Mouse (Mus musculus): ENCODE data around the gene Ly9. TPM values are rescaled to one million over a fixed set of nuclear protein-coding genes. Genes with fewer than 3 reads are reported as not detected.

Gene Ly9
- total and polyA plus RNA-seq, 2 experiments from 2014 or later = 0.10 TPM; not detected in 1

DNA sequence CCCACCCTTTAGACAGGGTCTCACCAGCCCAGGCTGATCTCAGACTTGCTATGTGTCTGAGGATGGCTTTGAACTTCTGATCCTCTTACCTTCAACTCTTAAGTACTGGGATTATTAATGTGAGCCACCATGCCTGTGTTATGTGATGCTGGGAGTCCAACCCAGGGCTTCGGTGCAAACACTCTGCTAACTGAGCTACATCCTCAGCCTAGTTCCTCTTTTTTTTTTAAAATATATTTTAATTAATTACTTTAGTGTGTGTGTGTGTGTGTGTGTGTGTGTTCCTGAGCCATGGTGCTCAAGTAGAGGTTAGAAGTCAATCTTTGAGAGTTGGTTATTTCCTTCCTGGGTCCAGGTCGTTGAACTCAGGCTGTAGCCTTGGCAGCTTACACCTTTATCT, 44.2 kb downstream of the Ly9 start:
- DNase-seq (no peak), ATAC-seq (no peak)
- H3K27ac ChIP-seq (ENCODE audit: low read depth, low read length) = no peak overlapping the region
- 84% methylated on average over 2 of the region's 2 CpGs for WGBS
- no peak overlapping the region for H3K4me2 ChIP-seq (ENCODE audit: low read depth)
- TF ChIP-seq CTCF (IDR thresholded peaks at IDR 0.05; ENCODE audit: low read depth) = no peak
- H3K9ac ChIP-seq = no peak overlapping the region
- H3K4me3 ChIP-seq (ENCODE audit: low read depth, low read length) = no peak overlapping the region
- no peaks in the 10 kb centered on the region for H3K36me3 ChIP-seq (ENCODE audit: insufficient read depth)
- H3K27me3 ChIP-seq (ENCODE audit: insufficient read depth, low read length) = no peaks in the 10 kb centered on the region
- H3K9me3 ChIP-seq (ENCODE audit: low read length) = no peaks in the 10 kb centered on the region
- H3K4me1 ChIP-seq (ENCODE audit: insufficient read depth) = no peaks in the 10 kb centered on the region

GRCm38 (mm10) chr1:171561639-171562225, 45.5 kb downstream of the Ly9 start:
- Histone ChIP-seq H3K4me3 (ENCODE audit: low read depth, low read length) (no peak overlapping the region), H3K27ac (ENCODE audit: low read depth, low read length) (no peak overlapping the region), H3K36me3 (ENCODE audit: insufficient read depth) (no peaks in the 10 kb centered on the region), H3K9ac (no peak overlapping the region), H3K4me1 (ENCODE audit: insufficient read depth) (no peaks in the 10 kb centered on the region), H3K27me3 (ENCODE audit: insufficient read depth, low read length) (no peaks in the 10 kb centered on the region), H3K9me3 (ENCODE audit: low read length) (no peaks in the 10 kb centered on the region), H3K4me2 (ENCODE audit: low read depth) (no peak overlapping the region)
- no peak for TF ChIP-seq CTCF (IDR thresholded peaks at IDR 0.05; ENCODE audit: low read depth)
- 72% methylated on average over 8 of the region's 11 CpGs for WGBS
- DNase-seq (no peak), ATAC-seq (no peak)

DNA sequence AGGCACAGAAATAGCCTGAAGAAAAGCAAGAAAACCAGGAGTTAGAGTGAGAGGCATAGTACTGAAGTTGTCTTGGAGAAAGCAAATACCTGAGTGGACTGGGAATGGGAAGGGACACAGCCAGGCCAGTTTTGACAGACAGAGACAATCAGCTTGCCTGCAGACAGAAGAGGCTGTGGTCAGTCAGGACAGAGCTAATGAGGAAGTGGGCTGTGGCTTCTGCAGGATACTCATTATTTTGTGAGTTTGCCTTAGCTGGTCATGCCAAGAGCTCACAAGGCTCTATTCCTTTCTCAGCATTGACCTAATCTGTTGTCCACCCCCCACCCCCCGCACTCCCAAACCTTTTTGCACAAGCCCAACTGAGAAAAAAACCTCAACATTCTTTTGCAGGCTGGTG, 46.0 kb downstream of the Ly9 start:
- no peaks in the 10 kb centered on the region for H3K4me1 ChIP-seq (ENCODE audit: insufficient read depth)
- H3K4me3 ChIP-seq (ENCODE audit: low read depth, low read length) = no peak overlapping the region
- 86% methylated on average over 1 of the region's 1 CpGs for WGBS
- no peak for TF ChIP-seq CTCF (IDR thresholded peaks at IDR 0.05; ENCODE audit: low read depth)
- no peaks in the 10 kb centered on the region for H3K27me3 ChIP-seq (ENCODE audit: insufficient read depth, low read length)
- no peak overlapping the region for H3K27ac ChIP-seq (ENCODE audit: low read depth, low read length)
- no peaks in the 10 kb centered on the region for H3K36me3 ChIP-seq (ENCODE audit: insufficient read depth)
- H3K4me2 ChIP-seq (ENCODE audit: low read depth) = no peak overlapping the region
- no peak overlapping the region for H3K9ac ChIP-seq
- no peak for ATAC-seq
- H3K9me3 ChIP-seq (ENCODE audit: low read length) = no peaks in the 10 kb centered on the region
- DNase-seq = no peak

- ATAC-seq = no peak
- WGBS = 78% methylated on average over 2 of the region's 2 CpGs
- no peaks in the 10 kb centered on the region for H3K9me3 ChIP-seq (ENCODE audit: low read length)
These were observed 46.9 kb downstream of the Ly9 start for GRCm38 (mm10) chr1:171560262-171560661.

DNA sequence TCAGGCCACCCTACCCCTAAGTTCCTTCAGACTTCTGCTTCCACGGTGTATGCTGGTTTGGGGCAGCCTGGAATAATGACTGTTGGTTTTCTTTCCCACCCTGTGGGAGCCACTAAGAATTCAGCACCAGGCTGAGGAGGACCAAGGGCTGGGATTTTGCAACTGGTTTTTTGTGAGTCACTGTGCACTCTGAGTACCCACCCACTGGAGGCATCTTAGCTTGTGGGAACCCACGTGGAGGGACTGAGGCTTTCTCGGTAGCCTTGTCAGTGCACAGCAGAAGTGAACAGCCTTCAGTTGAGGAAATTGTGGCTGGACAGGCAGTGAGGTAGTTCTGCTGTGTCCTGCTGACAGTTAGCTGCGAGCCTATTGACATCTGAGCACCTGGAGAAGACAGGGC, 48.3 kb downstream of the Ly9 start, which contains the start of gene Cd244a:
Cd244a (plus strand) TSS at position 296 of the 400 bp plus-strand sequence.
- H3K4me1 ChIP-seq (ENCODE audit: insufficient read depth) = no peaks in the 10 kb centered on the region
- no peak for TF ChIP-seq CTCF (IDR thresholded peaks at IDR 0.05; ENCODE audit: low read depth)
- DNase-seq = no peak
- no peak within 1 kb of the TSS for H3K4me2 ChIP-seq (ENCODE audit: low read depth)
- no peaks in the 10 kb centered on the region for H3K9me3 ChIP-seq (ENCODE audit: low read length)
- H3K9ac ChIP-seq = no peak within 1 kb of the TSS
- WGBS = 78% methylated on average over 4 of the region's 4 CpGs
- H3K27me3 ChIP-seq (ENCODE audit: insufficient read depth, low read length) = no peaks in the 10 kb centered on the region
- H3K27ac ChIP-seq (ENCODE audit: low read depth, low read length) = no peak within 1 kb of the TSS
- no peak for ATAC-seq
- H3K36me3 ChIP-seq (ENCODE audit: insufficient read depth) = no peaks in the 10 kb centered on the region
- H3K4me3 ChIP-seq (ENCODE audit: low read depth, low read length) = no peak within 1 kb of the TSS

More at GRCm38 (mm10) chr1:171560262-171560661, 46.9 kb downstream of the Ly9 start:
- Histone ChIP-seq H3K36me3 (ENCODE audit: insufficient read depth) (no peaks in the 10 kb centered on the region), H3K27me3 (ENCODE audit: insufficient read depth, low read length) (no peaks in the 10 kb centered on the region), H3K27ac (ENCODE audit: low read depth, low read length) (no peak overlapping the region), H3K9ac (no peak overlapping the region), H3K4me2 (ENCODE audit: low read depth) (no peak overlapping the region), H3K4me3 (ENCODE audit: low read depth, low read length) (no peak overlapping the region), H3K4me1 (ENCODE audit: insufficient read depth) (no peaks in the 10 kb centered on the region)
- TF ChIP-seq CTCF (IDR thresholded peaks at IDR 0.05; ENCODE audit: low read depth) = no peak
- no peak for DNase-seq

DNA sequence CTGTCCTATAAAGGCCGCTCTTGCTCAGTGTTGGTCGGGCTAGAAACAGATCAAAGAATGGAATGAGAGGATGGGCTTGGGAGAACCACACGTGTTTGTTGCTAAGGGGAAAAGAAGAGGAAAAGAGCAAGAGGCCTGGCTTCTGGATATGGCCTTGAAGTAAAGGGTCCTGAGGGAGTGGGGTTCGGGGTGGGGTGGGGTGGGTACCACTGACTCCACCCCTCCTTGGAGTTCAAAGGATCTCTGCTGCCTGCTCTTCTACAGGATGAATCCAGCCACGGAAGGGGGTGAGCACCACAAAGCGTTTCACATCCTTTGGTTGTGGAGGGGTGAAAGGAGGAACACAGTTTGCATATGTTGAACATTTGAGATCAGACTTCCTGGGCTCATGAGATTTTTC, 48.8 kb downstream of the Ly9 start:
- no peak for DNase-seq
- no peak for ATAC-seq
- Histone ChIP-seq H3K4me1 (ENCODE audit: insufficient read depth) (no peaks in the 10 kb centered on the region), H3K27me3 (ENCODE audit: insufficient read depth, low read length) (no peaks in the 10 kb centered on the region), H3K27ac (ENCODE audit: low read depth, low read length) (no peak overlapping the region), H3K36me3 (ENCODE audit: insufficient read depth) (no peaks in the 10 kb centered on the region), H3K4me3 (ENCODE audit: low read depth, low read length) (no peak overlapping the region), H3K4me2 (ENCODE audit: low read depth) (no peak overlapping the region), H3K9me3 (ENCODE audit: low read length) (no peaks in the 10 kb centered on the region), H3K9ac (no peak overlapping the region)
- 80% methylated on average over 6 of the region's 6 CpGs for WGBS
- TF ChIP-seq CTCF (IDR thresholded peaks at IDR 0.05; ENCODE audit: low read depth) = no peak

GRCm38 (mm10) chr1:171556366-171556765, 50.8 kb downstream of the Ly9 start:
- no peak for ATAC-seq
- Histone ChIP-seq H3K4me1 (ENCODE audit: insufficient read depth) (no peaks in the 10 kb centered on the region), H3K27ac (ENCODE audit: low read depth, low read length) (no peak overlapping the region), H3K27me3 (ENCODE audit: insufficient read depth, low read length) (no peaks in the 10 kb centered on the region), H3K36me3 (ENCODE audit: insufficient read depth) (no peaks in the 10 kb centered on the region), H3K4me3 (ENCODE audit: low read depth, low read length) (no peak overlapping the region), H3K9ac (no peak overlapping the region), H3K9me3 (ENCODE audit: low read length) (no peaks in the 10 kb centered on the region), H3K4me2 (ENCODE audit: low read depth) (no peak overlapping the region)
- TF ChIP-seq CTCF (IDR thresholded peaks at IDR 0.05; ENCODE audit: low read depth) = no peak
- no peak for DNase-seq
- WGBS = 86% methylated on average over 2 of the region's 2 CpGs
